Mouse (Mus musculus): ENCODE results near the gene Rpl22l1. TPM values are rescaled to one million over a fixed set of nuclear protein-coding genes. Genes with fewer than 3 reads are reported as not detected.
"Not testable (repeated sequence)": the region's sequence is repeated elsewhere in the genome, so short reads cannot be mapped to it uniquely, and the experiment has no call there.

Gene Rpl22l1
- polyA plus RNA-seq (2015; fragmentation: Nextera tagmentation; extraction: Ambion mirVana) = 224 and 241 TPM in 2 replicates

GRCm38 (mm10) chr3:28805301-28806097 lies at the start of gene Rpl22l1:
TSS of gene Rpl22l1 (plus strand) at chr3:28805436.
- Histone ChIP-seq H3K27ac (ENCODE audit: low read length) (peak within 1 kb of the TSS; percentile 91), H3K4me3 (ENCODE audit: low read depth, low read length) (peak within 1 kb of the TSS; percentile 91), H3K9me3 (replicated peaks; ENCODE audit: control insufficient read depth, low read length, poor library complexity, severe bottlenecking) (no peaks in the 10 kb centered on the region), H3K36me3 (ENCODE audit: control insufficient read depth, insufficient read depth, low read length) (0 out of 2 replicates have a peak, but pooled peaks cover 2% of the 10 kb centered on the region), H3K4me2 (ENCODE audit: low read length) (peak within 1 kb of the TSS; percentile 73), H3K4me1 (ENCODE audit: control insufficient read depth, insufficient read depth, low read length) (peaks cover 13% of the 10 kb centered on the region), H3K27me3 (ENCODE audit: control insufficient read depth, insufficient read depth, low read depth, low read length) (no peaks in the 10 kb centered on the region), H3K9ac (ENCODE audit: low read depth, low read length) (peak within 1 kb of the TSS; percentile 95)
- peak; percentile 100 for ATAC-seq
- WGBS = under 1% methylated on average over 72 of the region's 72 CpGs

GRCm38 (mm10) chr3:28755477-28755876 lies 49.8 kb upstream of the Rpl22l1 start:
- no peak overlapping the region for H3K9ac ChIP-seq (ENCODE audit: low read depth, low read length)
- peak; percentile 14; the same call in 1 of the 2 replicates for ATAC-seq
- no peak overlapping the region for H3K4me2 ChIP-seq (ENCODE audit: low read length)
- WGBS = 64% methylated on average over 7 of the region's 7 CpGs
- H3K36me3 ChIP-seq (ENCODE audit: control insufficient read depth, insufficient read depth, low read length) = no peaks in the 10 kb centered on the region
- H3K4me1 ChIP-seq (ENCODE audit: control insufficient read depth, insufficient read depth, low read length) = no peaks in the 10 kb centered on the region
- H3K27me3 ChIP-seq (ENCODE audit: control insufficient read depth, insufficient read depth, low read depth, low read length) = no peaks in the 10 kb centered on the region
- H3K9me3 ChIP-seq (replicated peaks; ENCODE audit: control insufficient read depth, low read length, poor library complexity, severe bottlenecking) = no peaks in the 10 kb centered on the region
- no peak overlapping the region for H3K4me3 ChIP-seq (ENCODE audit: low read depth, low read length)
- H3K27ac ChIP-seq (ENCODE audit: low read length) = no peak overlapping the region

- H3K27me3 ChIP-seq (ENCODE audit: control insufficient read depth, insufficient read depth, low read depth, low read length) = no peaks in the 10 kb centered on the region
Measured at GRCm38 (mm10) chr3:28761225-28761789, 43.9 kb upstream of the Rpl22l1 start.

GRCm38 (mm10) chr3:28766935-28767334 lies 38.3 kb upstream of the Rpl22l1 start:
- 90% methylated on average over 4 of the region's 4 CpGs for whole genome bisulfite sequencing
- Histone ChIP-seq H3K4me3 (ENCODE audit: low read depth, low read length) (no peak overlapping the region), H3K27ac (ENCODE audit: low read length) (no peak overlapping the region), H3K36me3 (ENCODE audit: control insufficient read depth, insufficient read depth, low read length) (no peaks in the 10 kb centered on the region), H3K9me3 (replicated peaks; ENCODE audit: control insufficient read depth, low read length, poor library complexity, severe bottlenecking) (no peaks in the 10 kb centered on the region; the same call in 1 of the 2 replicates), H3K27me3 (ENCODE audit: control insufficient read depth, insufficient read depth, low read depth, low read length) (no peaks in the 10 kb centered on the region), H3K4me2 (ENCODE audit: low read length) (no peak overlapping the region), H3K9ac (ENCODE audit: low read depth, low read length) (no peak overlapping the region), H3K4me1 (ENCODE audit: control insufficient read depth, insufficient read depth, low read length) (no peaks in the 10 kb centered on the region)
- ATAC-seq = no peak

More at GRCm38 (mm10) chr3:28761225-28761789, 43.9 kb upstream of the Rpl22l1 start:
- Histone ChIP-seq H3K9me3 (replicated peaks; ENCODE audit: control insufficient read depth, low read length, poor library complexity, severe bottlenecking) (no peaks in the 10 kb centered on the region), H3K9ac (ENCODE audit: low read depth, low read length) (no peak overlapping the region), H3K27ac (ENCODE audit: low read length) (no peak overlapping the region), H3K36me3 (ENCODE audit: control insufficient read depth, insufficient read depth, low read length) (no peaks in the 10 kb centered on the region), H3K4me3 (ENCODE audit: low read depth, low read length) (no peak overlapping the region), H3K4me2 (ENCODE audit: low read length) (no peak overlapping the region), H3K4me1 (ENCODE audit: control insufficient read depth, insufficient read depth, low read length) (no peaks in the 10 kb centered on the region)
- no peak for ATAC-seq
- WGBS = 80% methylated on average over 8 of the region's 8 CpGs

GRCm38 (mm10) chr3:28768222-28768621 lies 37.0 kb upstream of the Rpl22l1 start:
- Histone ChIP-seq H3K4me2 (ENCODE audit: low read length) (no peak overlapping the region), H3K27me3 (ENCODE audit: control insufficient read depth, insufficient read depth, low read depth, low read length) (no peaks in the 10 kb centered on the region), H3K9me3 (replicated peaks; ENCODE audit: control insufficient read depth, low read length, poor library complexity, severe bottlenecking) (no peaks in the 10 kb centered on the region; the same call in 1 of the 2 replicates), H3K36me3 (ENCODE audit: control insufficient read depth, insufficient read depth, low read length) (no peaks in the 10 kb centered on the region), H3K27ac (ENCODE audit: low read length) (no peak overlapping the region), H3K9ac (ENCODE audit: low read depth, low read length) (no peak overlapping the region), H3K4me1 (ENCODE audit: control insufficient read depth, insufficient read depth, low read length) (no peaks in the 10 kb centered on the region), H3K4me3 (ENCODE audit: low read depth, low read length) (no peak overlapping the region)
- no peak for ATAC-seq
- 81% methylated on average over 3 of the region's 3 CpGs for WGBS

- ATAC-seq = not testable (repeated sequence)
Measured at GRCm38 (mm10) chr3:28772919-28773318, 32.3 kb upstream of the Rpl22l1 start.

GRCm38 (mm10) chr3:28775361-28775760 lies 29.9 kb upstream of the Rpl22l1 start:
- no peaks in the 10 kb centered on the region for H3K9me3 ChIP-seq (replicated peaks; ENCODE audit: control insufficient read depth, low read length, poor library complexity, severe bottlenecking)
- H3K36me3 ChIP-seq (ENCODE audit: control insufficient read depth, insufficient read depth, low read length) = no peaks in the 10 kb centered on the region
- ATAC-seq = no peak
- H3K27me3 ChIP-seq (ENCODE audit: control insufficient read depth, insufficient read depth, low read depth, low read length) = no peaks in the 10 kb centered on the region; the same call in 1 of the 2 replicates
- no peak overlapping the region for H3K4me2 ChIP-seq (ENCODE audit: low read length)
- no peak overlapping the region for H3K27ac ChIP-seq (ENCODE audit: low read length)
- H3K4me1 ChIP-seq (ENCODE audit: control insufficient read depth, insufficient read depth, low read length) = no peaks in the 10 kb centered on the region
- H3K9ac ChIP-seq (ENCODE audit: low read depth, low read length) = no peak overlapping the region
- 94% methylated on average over 7 of the region's 7 CpGs for WGBS
- H3K4me3 ChIP-seq (ENCODE audit: low read depth, low read length) = no peak overlapping the region

More at GRCm38 (mm10) chr3:28772919-28773318, 32.3 kb upstream of the Rpl22l1 start:
- not testable (repeated sequence) for H3K4me1 ChIP-seq (ENCODE audit: control insufficient read depth, insufficient read depth, low read length); H3K36me3 ChIP-seq (ENCODE audit: control insufficient read depth, insufficient read depth, low read length); H3K4me2 ChIP-seq (ENCODE audit: low read length); H3K9me3 ChIP-seq (replicated peaks; ENCODE audit: control insufficient read depth, low read length, poor library complexity, severe bottlenecking); H3K27me3 ChIP-seq (ENCODE audit: control insufficient read depth, insufficient read depth, low read depth, low read length); H3K9ac ChIP-seq (ENCODE audit: low read depth, low read length); H3K4me3 ChIP-seq (ENCODE audit: low read depth, low read length); H3K27ac ChIP-seq (ENCODE audit: low read length)
- 67% methylated on average over 4 of the region's 4 CpGs for WGBS

- H3K36me3 ChIP-seq (ENCODE audit: control insufficient read depth, insufficient read depth, low read length) = no peaks in the 10 kb centered on the region
Measured at GRCm38 (mm10) chr3:28775958-28776357, 29.3 kb upstream of the Rpl22l1 start.

GRCm38 (mm10) chr3:28776491-28776890 lies 28.7 kb upstream of the Rpl22l1 start:
- Histone ChIP-seq H3K9ac (ENCODE audit: low read depth, low read length) (no peak overlapping the region), H3K27ac (ENCODE audit: low read length) (no peak overlapping the region), H3K9me3 (replicated peaks; ENCODE audit: control insufficient read depth, low read length, poor library complexity, severe bottlenecking) (no peaks in the 10 kb centered on the region), H3K4me1 (ENCODE audit: control insufficient read depth, insufficient read depth, low read length) (no peaks in the 10 kb centered on the region; the same call in 1 of the 2 replicates), H3K36me3 (ENCODE audit: control insufficient read depth, insufficient read depth, low read length) (no peaks in the 10 kb centered on the region), H3K4me2 (ENCODE audit: low read length) (no peak overlapping the region), H3K4me3 (ENCODE audit: low read depth, low read length) (no peak overlapping the region), H3K27me3 (ENCODE audit: control insufficient read depth, insufficient read depth, low read depth, low read length) (no peaks in the 10 kb centered on the region; the same call in 1 of the 2 replicates)
- ATAC-seq = no peak
- WGBS = 79% methylated on average over 1 of the region's 1 CpGs

More at GRCm38 (mm10) chr3:28775958-28776357, 29.3 kb upstream of the Rpl22l1 start:
- WGBS = 78% methylated on average over 1 of the region's 1 CpGs
- H3K27me3 ChIP-seq (ENCODE audit: control insufficient read depth, insufficient read depth, low read depth, low read length) = no peaks in the 10 kb centered on the region; the same call in 1 of the 2 replicates
- no peaks in the 10 kb centered on the region for H3K9me3 ChIP-seq (replicated peaks; ENCODE audit: control insufficient read depth, low read length, poor library complexity, severe bottlenecking)
- ATAC-seq = no peak
- no peak overlapping the region for H3K27ac ChIP-seq (ENCODE audit: low read length)
- H3K9ac ChIP-seq (ENCODE audit: low read depth, low read length) = no peak overlapping the region
- H3K4me3 ChIP-seq (ENCODE audit: low read depth, low read length) = no peak overlapping the region
- H3K4me1 ChIP-seq (ENCODE audit: control insufficient read depth, insufficient read depth, low read length) = no peaks in the 10 kb centered on the region; the same call in 1 of the 2 replicates
- H3K4me2 ChIP-seq (ENCODE audit: low read length) = no peak overlapping the region
